Mouse (Mus musculus) left cerebral cortex, adult 2 months (tissue): ENCODE results near the gene Obp2b. TPM values are rescaled to one million over a fixed set of nuclear protein-coding genes. Genes with fewer than 3 reads are reported as not detected.

Experiments used
- DNase-seq, 2 experiments: peaks; one replicate each; pipeline ENCODE4 v3.0.0; 2021 to 2022; ENCODE audit warnings: low spot score in 2 of 2, mixed read lengths in 1 of 2; ENCODE audit errors: extremely low spot score in 1 of 2
- H3K27ac ChIP-seq: fragments of 200-600 bp; 2 replicates; pipeline ENCODE4 v1.8.1; 2022
- H3K4me3 ChIP-seq: fragments of 200-600 bp; 2 replicates; pipeline ENCODE4 v1.8.1; 2022
- CTCF ChIP-seq: fragments of 200-600 bp; IDR thresholded peaks from 2 replicates; pipeline ENCODE4 v1.8.1; 2022; ENCODE audit warnings: antibody characterized with exemption, mild to moderate bottlenecking, moderate library complexity
- intact Hi-C: fragments of 180-260 bp; cut with DNase I; formaldehyde crosslinking; loops from one replicate; pipeline ENCODE4 v1.15.1; 2025
- total RNA-seq, 2 experiments: library from RNA; stranded (reverse); gene quantifications; 2 replicates each; pipeline ENCODE4 v1.2.3; 2021

The Obp2b gene
- total RNA-seq, 2 experiments from 2014 or later = 0.50 TPM; not detected in 1

GRCm38 (mm10) chr2:25781957-25782356 lies 45.1 kb downstream of the Obp2b start, which contains the start of gene Gm13539:
Gm13539 (plus strand) TSS chr2:25782257.
- intact Hi-C loops = no loop called here
- H3K4me3 ChIP-seq = no peak within 1 kb of the TSS
- no peak for TF ChIP-seq CTCF
- DNase-seq = no peak
- H3K27ac ChIP-seq = no peak within 1 kb of the TSS

GRCm38 (mm10) chr2:25785573-25786322 lies 48.9 kb downstream of the Obp2b start:
- no peak for TF ChIP-seq CTCF
- intact Hi-C loops = no loop called here
- Histone ChIP-seq H3K4me3 (no peak overlapping the region), H3K27ac (no peak overlapping the region)
- no peak for DNase-seq

- no peak for TF ChIP-seq CTCF
- no peak for DNase-seq
- no peak overlapping the region for H3K4me3 ChIP-seq
- no peak overlapping the region for H3K27ac ChIP-seq
- intact Hi-C loops = no loop called here
Measured at GRCm38 (mm10) chr2:25789092-25789491, 52.3 kb downstream of the Obp2b start.

Other genes with a start within 250 kb of the Obp2b start
- not detected for gene Lcn12, start 243.1 kb upstream of the Obp2b start, total RNA-seq
- gene Fbxw5, start 236.3 kb upstream of the Obp2b start, total RNA-seq = 100 to 1,000 TPM; 120 to 122 TPM
- 1 to 10 TPM; 1.4 to 1.5 TPM for gene C8g, start 235.3 kb upstream of the Obp2b start, total RNA-seq
- 10 to 100 TPM; 10.4 to 11.0 TPM for gene Traf2, start 190.1 kb upstream of the Obp2b start, total RNA-seq
- 100 to 1,000 TPM; 190 to 202 TPM for gene Edf1, start 179.2 kb upstream of the Obp2b start, total RNA-seq
- 1 to 10 TPM; 1.8 to 2.6 TPM for gene Mamdc4, start 162.2 kb upstream of the Obp2b start, total RNA-seq
- gene Phpt1, start 161.8 kb upstream of the Obp2b start, total RNA-seq = 10 to 100 TPM; 64.0 to 70.5 TPM
- gene Ajm1, start 155.3 kb upstream of the Obp2b start, total RNA-seq = 100 to 1,000 TPM; 102 to 104 TPM
- gene Rabl6, start 128.5 kb upstream of the Obp2b start, total RNA-seq = 100 to 1,000 TPM; 157 to 163 TPM
- gene Ccdc183, start 119.3 kb upstream of the Obp2b start, total RNA-seq = not detected
- 10 to 100 TPM; 21.6 to 22.3 TPM for gene Tmem141, start 115.0 kb upstream of the Obp2b start, total RNA-seq
- under 1 TPM; 0.25 to 0.70 TPM for gene Fcna, start 109.0 kb upstream of the Obp2b start, total RNA-seq
- not detected for gene Lcn8, start 83.9 kb upstream of the Obp2b start, total RNA-seq
- gene Lcn5, start 79.1 kb upstream of the Obp2b start, total RNA-seq = not detected
- not detected for gene Lcn6, start 60.2 kb upstream of the Obp2b start, total RNA-seq
- gene Lcn10, start 54.3 kb upstream of the Obp2b start, total RNA-seq = not detected
- not detected for gene Obp2a, start 37.0 kb upstream of the Obp2b start, total RNA-seq
- gene Bmyc, start 30.3 kb upstream of the Obp2b start, total RNA-seq = 10 to 100 TPM; 82.6 to 89.9 TPM
- not detected for gene Lcn3, start 28.6 kb downstream of the Obp2b start, total RNA-seq
- gene Lcn11, start 40.0 kb downstream of the Obp2b start, total RNA-seq = not detected
- not detected for gene Gm13539, start 45.2 kb downstream of the Obp2b start, total RNA-seq
- not detected for gene Glt6d1, start 78.8 kb downstream of the Obp2b start, total RNA-seq
- gene Lcn9, start 86.1 kb downstream of the Obp2b start, total RNA-seq = not detected
- gene Sohlh1, start 110.2 kb downstream of the Obp2b start, total RNA-seq = not detected
- 100 to 1,000 TPM; 127 to 142 TPM for gene Kcnt1, start 126.7 kb downstream of the Obp2b start, total RNA-seq
- gene Camsap1, start 246.3 kb downstream of the Obp2b start, total RNA-seq = 100 to 1,000 TPM; 150 to 159 TPM